Mouse (Mus musculus) mouse trophoblast stem cell (cell line): ENCODE measurements around the gene Ttc9b.
"Not testable (repeated sequence)": the region's sequence is repeated elsewhere in the genome, so short reads cannot be mapped to it uniquely, and the experiment has no call there.

ENCODE experiments used
- in situ Hi-C, 2 experiments: fragments of 300-500 bp; cut with MseI, MboI; formaldehyde crosslinking; loops; 2 replicates in 1 of 2; 3 replicates in 1 of 2; pipeline ENCODE4 v1.15.1; 2025

Ttc9b gene

GRCm38 (mm10) chr7:27653681-27654437, at the start of gene Ttc9b:
TSS of gene Ttc9b (plus strand) at chr7:27653915.
- in situ Hi-C loops = no loop called here

DNA sequence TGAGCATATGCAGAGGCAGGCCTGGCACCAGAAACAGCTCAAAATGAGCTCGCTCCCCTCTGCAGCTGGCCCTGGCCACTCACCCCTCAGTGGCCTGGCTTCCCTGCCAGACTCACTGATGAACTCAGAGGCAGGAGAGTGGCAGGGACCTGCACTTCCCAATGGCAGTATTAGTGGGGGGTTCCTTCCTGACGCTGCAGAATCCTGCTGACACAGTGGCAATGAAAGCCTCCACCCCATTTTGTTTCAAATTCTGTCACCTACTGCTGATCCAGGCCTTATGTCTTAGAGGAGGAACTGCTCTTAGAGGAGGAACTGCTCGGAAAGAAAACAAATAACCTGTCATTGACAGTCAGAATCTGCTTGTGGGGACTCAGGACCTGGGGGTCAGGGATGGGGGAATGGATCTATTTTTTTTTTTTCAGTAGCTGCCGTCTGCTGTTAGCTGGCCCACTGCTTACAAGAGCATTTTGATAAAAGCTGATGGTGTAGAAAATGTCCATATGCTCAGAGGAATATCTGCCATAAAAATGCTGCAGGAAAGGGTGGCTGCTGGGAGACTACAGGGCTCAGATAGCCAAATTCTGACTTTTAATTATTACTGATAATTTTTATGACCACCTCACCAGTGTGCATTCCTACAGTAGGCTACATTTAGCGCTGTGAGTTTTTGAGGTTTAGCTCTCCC, 48.9 kb upstream of the Ttc9b start:
- in situ Hi-C loops = no loop called here

DNA sequence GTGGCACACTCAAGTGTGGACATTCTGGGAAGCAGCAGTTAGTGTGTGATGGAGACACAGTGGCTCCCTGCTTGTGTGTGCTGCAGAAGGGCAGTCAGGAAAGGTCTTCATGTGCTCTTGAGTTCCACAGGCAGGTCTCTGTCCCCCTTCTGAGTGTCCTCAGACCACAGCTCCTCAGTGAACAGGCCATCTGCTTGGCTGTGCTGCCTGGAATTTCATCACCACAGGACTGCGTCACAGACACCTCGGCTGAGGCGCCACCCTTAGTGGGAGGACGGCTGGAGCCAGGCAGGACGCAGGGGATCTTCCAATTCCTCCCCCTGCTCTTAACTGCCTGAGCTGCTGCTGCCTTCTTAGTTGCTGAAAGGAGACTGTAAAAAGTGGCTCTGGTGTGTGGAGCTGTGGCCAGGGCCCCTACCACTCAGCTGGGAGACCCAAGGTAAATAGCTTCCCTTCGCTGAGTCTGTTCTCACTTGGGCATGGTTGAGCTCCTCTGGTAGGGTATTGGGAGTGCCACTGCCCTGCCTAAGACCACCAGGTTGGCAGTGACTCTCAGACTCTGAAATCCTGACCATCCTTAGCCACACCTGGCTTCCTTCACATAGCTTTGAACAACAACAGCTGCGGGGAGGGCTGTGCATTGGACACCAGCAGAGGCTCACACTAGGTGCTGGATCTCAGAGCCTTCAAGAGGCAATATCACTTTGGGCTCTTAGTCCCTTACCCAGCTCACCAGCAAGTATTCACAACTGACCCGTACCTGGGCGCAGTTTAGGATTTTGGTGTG, 48.0 kb upstream of the Ttc9b start:
- in situ Hi-C loops = no loop called here

GRCm38 (mm10) chr7:27606481-27607254, 47.0 kb upstream of the Ttc9b start:
- in situ Hi-C loops = no loop called here

DNA sequence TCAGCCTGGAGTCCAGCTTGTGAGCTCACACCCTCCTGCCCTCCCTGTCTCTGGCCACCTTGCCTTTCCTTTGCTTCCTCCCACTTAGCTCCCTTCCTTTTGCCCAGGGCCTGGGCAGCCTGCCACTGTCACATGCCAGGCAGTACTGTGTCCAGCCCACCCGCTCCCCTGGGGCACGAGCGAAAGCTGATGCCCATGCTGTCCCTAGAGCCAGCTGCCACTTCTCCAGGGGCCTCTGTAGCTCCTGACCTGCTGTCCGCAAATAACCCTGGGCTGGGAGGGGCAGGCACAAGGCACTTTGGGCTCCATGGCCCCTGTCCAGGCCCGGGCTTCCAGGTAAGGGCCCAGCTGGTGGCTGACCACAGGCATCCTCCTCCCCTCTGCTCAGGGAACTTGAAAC, 46.1 kb upstream of the Ttc9b start:
- in situ Hi-C loops = no loop called here

- in situ Hi-C loops = no loop called here
These were observed 45.6 kb upstream of the Ttc9b start for GRCm38 (mm10) chr7:27608130-27608529.

GRCm38 (mm10) chr7:27609285-27609684, 44.4 kb upstream of the Ttc9b start:
- in situ Hi-C loops = no loop called here

GRCm38 (mm10) chr7:27609688-27610087, 44.0 kb upstream of the Ttc9b start:
- in situ Hi-C loops = no loop called here

DNA sequence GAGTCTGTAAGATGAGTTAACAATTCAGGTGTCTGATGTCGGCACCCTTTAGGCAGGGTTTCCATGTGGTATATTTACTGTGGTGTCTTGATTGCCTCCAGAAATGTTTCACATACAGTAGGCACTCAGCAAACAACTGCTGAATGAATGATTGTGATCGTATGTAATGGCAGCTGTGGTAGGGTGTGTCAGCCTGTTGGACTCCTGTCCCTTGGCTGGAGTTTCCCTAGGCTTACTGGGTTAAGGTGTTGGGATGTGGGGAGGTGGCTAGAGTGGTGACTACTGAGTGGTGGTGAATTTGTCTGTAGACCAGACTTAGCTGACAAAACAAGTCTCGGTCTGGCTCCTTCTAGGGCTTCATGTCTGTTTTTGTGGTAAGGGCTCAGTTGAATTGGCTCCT, 43.3 kb upstream of the Ttc9b start:
- in situ Hi-C loops = no loop called here

- in situ Hi-C loops = no loop called here
These were observed 42.8 kb upstream of the Ttc9b start for GRCm38 (mm10) chr7:27610871-27611270.

DNA sequence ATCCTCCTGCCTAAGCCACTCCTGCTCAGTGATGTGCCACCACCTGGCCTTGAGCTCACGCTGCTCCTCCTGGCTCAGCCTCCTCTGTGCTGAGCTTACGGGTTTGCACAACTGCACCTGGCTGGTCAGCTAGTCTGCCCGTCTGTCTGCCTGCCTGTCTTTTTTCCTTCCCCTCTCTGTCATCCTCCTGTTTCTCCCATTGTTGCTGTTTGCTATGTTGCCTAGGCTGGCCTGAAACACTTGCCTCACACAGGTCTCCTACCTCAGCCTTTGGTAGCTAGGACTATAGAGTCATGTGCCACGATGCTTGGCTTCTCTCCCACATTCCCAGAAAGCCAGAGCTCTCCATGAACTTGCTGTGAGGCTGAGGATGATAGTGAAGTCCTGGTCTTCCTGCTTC, 40.8 kb upstream of the Ttc9b start:
- in situ Hi-C loops = no loop called here

GRCm38 (mm10) chr7:27613751-27614499, 39.8 kb upstream of the Ttc9b start:
- in situ Hi-C loops = no loop called here

DNA sequence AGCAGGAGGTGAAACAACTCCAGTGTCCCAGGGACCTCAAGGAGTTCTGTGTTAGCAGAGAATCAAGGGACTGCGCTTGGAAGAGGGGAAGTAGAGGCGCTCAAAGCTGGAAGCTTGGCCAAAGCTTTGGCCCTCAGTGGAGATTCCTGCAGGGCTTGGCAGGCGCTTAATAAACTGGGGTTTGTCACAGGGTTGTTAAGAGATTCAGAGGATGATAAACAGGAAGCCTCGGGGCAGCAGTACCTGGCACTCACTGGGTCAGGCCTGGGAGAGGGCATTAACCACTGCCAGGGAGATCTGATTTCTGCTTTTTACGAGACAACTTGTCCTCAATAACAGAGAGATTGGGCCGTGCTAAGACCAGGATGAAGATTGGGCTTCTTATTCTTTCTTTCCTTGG, 32.7 kb upstream of the Ttc9b start:
- in situ Hi-C loops = no loop called here

GRCm38 (mm10) chr7:27622234-27622633, 31.5 kb upstream of the Ttc9b start:
- in situ Hi-C loops = no loop called here

DNA sequence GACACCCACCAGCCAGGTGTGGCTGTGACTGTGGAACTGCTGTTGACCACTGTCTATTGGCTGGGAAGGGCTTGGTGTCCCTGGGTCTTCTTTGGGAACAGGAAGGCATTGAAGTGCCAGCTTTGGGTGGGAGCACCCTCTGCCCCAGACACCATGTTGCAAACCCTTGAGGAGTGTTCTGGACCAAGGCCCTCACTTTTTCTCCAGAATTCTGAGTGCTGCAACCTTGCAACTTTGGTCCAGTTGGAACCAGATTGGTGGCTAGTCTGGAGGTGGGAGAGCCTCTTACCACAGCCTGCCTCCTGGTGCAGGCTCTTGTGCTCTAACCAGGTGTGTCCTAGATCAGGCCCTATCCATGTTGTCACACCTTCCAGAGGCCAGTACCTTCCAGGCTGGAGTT, 28.7 kb upstream of the Ttc9b start:
- in situ Hi-C loops = no loop called here

- in situ Hi-C loops = no loop called here
These were observed 26.0 kb upstream of the Ttc9b start for GRCm38 (mm10) chr7:27627707-27628106.

DNA sequence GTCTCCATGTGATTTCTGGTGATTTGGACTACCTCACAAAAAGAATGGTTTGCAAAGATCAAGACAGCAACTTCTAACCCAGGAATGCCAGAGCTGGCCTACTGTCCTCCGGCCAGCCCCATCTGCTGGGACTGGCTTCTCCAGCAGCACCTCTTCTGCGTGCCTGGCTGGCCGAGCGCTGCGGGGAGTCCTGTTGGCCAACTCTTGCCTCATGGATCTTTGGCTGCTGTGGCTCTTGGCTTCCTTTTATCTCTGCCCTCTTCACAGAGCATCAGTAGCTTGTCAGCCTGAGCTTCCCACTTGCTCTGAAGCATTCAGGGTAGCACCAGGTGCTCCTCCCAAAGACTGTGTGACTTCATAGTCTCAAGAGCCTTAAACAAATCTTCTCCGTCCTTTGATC, 25.5 kb upstream of the Ttc9b start:
- in situ Hi-C loops = no loop called here

DNA sequence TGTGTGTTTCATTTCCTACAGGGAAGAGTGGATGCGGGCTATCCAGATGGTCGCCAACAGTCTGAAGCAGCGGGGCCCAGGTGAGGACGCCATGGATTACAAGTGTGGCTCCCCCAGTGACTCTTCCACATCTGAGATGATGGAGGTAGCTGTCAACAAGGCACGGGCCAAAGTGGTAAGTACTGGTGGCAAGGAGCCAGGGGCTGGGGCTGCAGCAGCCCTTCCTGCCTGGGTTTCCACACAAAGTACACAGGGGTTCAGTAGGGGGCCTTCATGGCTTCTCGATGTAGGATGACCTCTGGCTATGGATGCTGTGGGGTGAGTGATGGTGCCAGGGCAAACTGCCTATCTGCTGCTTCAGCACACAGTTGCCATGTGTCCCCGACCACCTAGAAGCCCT, 24.9 kb upstream of the Ttc9b start:
- in situ Hi-C loops = not testable (repeated sequence)

DNA sequence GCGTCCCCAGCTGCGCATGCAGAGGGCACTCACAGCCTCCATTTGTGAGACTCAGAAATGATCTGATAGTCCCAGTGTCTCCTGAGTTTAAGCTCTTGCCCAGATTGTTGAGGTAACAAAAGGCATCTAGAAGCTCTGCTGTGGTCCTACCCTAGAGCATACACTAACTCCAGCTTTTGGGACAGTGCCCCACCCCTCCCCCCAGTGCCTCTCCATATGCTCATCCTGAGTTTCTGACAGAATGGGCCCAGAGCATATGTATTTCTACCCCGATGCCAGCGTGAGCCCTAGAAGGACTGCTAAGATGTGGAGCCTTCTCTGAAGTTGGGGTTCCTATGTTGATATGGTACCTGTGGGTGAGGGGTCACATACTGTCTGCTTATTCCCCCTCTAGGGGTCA, 22.3 kb upstream of the Ttc9b start:
- in situ Hi-C loops = no loop called here

GRCm38 (mm10) chr7:27633166-27633565, 20.5 kb upstream of the Ttc9b start:
- in situ Hi-C loops = no loop called here

DNA sequence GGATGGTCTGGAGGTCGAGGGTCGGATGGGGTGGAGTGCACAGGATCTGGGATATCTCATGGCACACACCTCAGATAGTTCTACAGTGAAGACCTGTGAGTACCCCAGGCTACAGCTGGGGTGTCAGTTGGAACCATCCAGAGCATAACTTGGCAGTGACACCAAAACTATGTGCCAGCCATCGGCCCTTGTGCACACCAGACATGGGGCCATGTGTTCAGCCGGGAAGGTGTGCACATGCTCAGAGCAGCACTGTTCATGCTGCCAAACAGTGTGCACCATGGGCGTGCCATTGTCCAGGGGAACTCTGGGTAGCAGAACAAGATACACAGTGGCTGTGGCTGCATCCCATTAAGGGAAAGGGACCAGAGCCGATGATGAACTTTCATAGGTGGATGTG, 19.0 kb upstream of the Ttc9b start:
- in situ Hi-C loops = no loop called here
